Mouse (Mus musculus) layer of hippocampus, adult 2 months (tissue): ENCODE results near the gene Pparg. TPM values are rescaled to one million over a fixed set of nuclear protein-coding genes. Genes with fewer than 3 reads are reported as not detected.
A peak's percentile ranks its signal among the peaks of the same experiment; 100 is the strongest.

Experiments
- DNase-seq, 2 experiments: peaks; one replicate each; pipeline ENCODE4 v3.0.0; 2022; ENCODE audit warnings: low spot score in 2 of 2
- H3K27ac ChIP-seq: fragments of 200-600 bp; 2 replicates; pipeline ENCODE4 v1.8.1; 2022
- H3K4me3 ChIP-seq: fragments of 200-600 bp; 2 replicates; pipeline ENCODE4 v1.8.1; 2022; ENCODE audit warnings: mild to moderate bottlenecking
- CTCF ChIP-seq: fragments of 200-600 bp; conservative IDR thresholded peaks from 2 replicates; pipeline ENCODE4 v1.8.1; 2022; ENCODE audit warnings: antibody characterized with exemption, mild to moderate bottlenecking, moderate library complexity
- total RNA-seq, 2 experiments: library from RNA; stranded (reverse); gene quantifications; 2 replicates each; pipeline ENCODE4 v1.2.3; 2021

Pparg gene
- total RNA-seq, 2 experiments from 2014 or later, result 2.8 to 3.0 TPM

DNA sequence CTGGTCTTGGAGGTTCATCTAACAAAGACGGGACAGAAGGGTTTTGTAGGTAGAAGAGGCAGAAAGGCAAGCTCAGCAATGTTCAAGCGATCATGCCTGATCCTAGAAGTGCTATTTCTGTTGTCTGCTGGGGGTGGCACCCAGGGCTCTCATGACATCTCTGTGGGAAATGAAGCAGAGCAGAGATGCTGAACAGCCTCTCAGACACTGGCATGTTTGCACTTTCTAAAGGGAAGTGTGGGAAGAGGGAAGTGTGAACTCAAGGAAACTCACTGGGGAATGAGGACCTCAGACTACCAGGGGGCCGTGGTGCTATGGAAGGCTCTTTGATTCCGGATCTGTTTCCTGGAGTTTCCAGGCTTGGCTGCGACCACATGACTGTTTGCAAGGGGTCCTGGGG, 144.2 kb downstream of the Pparg start:
- Histone ChIP-seq H3K4me3 (no peak overlapping the region), H3K27ac (no peak overlapping the region)
- DNase-seq, result no peak
- TF ChIP-seq CTCF, result no peak

DNA sequence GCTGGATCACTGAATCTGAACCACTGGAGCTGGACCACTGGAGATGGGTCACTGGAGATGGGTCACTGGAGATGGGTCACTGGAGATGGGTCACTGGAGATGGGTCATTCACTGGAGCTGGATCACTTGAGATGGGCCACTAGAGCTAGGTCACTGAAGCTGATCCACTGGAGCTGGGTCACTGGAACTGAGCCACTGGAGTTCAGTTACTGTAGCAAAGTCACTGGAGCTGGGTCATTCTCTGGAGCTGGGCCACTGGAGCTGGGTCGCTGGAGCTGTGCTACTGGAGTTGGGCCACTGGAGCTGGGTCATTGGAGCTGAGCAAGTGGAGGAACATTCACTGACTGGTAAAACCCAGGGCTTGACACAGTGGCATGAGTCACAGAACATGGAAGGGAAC, 145.7 kb downstream of the Pparg start:
- Histone ChIP-seq H3K27ac (no peak overlapping the region), H3K4me3 (no peak overlapping the region)
- no peak for DNase-seq
- no peak for TF ChIP-seq CTCF

DNA sequence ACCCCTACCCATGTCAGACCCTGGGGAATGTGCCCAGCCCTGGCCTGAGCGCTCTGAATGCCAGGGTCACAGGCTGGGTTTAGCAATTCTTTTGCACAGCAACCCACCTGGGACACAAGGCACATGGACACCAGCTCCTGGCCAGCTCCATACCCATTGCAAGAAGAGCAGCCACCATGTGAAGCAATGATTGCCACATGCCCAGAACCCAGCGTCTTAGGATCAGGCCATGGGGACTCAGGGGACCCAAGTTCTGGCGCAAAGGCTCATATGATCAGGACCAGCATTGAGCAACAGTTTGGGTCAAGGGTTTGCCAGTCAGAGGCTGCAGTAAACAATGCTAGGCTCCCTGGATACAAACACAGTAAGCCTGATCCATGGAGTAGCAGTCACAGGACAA, 150.7 kb downstream of the Pparg start:
- TF ChIP-seq CTCF, result no peak
- Histone ChIP-seq H3K27ac (no peak overlapping the region), H3K4me3 (no peak overlapping the region)
- DNase-seq, result no peak

DNA sequence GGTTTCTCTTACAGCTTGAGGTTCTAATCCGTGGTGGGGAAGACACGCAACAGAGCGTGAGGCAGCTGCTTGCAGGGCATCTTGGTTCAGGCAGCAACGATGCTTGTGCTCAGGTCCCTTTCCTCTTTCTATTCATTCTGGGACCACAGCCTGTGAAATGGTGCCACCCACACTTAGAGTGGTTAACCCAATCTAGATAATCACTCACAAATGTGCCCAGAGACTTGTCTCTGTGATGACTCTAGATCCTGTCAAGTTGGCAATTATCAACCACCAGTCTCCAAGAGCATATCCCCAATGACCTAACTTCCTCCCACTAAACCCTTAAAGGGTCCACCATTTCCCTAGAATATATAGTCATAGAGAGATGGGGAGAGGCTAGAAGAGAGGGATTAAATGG, 152.5 kb downstream of the Pparg start:
- H3K27ac ChIP-seq, result no peak overlapping the region
- TF ChIP-seq CTCF, result no peak
- H3K4me3 ChIP-seq, result no peak overlapping the region
- no peak for DNase-seq

DNA sequence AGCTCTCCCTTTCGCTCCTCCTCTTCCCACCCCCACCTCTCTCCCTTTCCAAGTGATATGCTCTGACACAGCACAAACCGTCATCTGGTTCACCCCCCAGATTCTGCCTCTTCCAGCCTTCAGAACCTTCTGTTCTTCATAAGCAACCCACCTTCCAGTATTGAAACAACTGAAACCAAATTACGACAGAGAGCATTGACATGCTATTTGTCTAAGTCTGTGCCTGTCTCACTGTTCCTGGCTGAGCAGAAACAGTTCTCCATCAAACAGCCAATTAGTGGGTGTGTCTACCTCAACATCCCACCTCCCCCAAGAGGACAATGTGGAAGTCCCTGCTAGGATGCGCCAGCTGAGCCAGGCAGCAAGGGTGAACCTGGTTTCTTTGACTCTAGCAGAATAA, 157.2 kb downstream of the Pparg start:
- peak; percentile 51 to 72 for DNase-seq
- no peak for TF ChIP-seq CTCF

DNA sequence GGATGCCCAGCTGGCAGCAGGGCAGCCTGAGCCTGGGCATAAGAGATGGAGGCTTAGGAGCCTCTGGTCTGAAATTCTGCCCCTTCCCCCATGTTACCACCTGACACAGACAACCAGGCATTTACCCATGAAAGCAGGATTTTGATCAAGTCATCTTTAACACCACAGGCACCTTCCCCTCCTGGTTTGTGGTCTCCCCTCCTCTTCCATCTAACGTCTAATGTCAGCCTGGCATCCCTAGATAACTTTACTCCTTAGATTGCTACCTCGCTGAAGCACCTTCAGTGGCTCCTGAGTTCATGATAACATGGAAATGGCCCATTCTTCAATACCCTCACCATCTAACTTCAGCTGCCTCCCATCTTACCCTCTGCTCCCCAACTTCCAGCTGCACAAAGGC, 157.6 kb downstream of the Pparg start:
- TF ChIP-seq CTCF, result no peak
- no peak for DNase-seq
- Histone ChIP-seq H3K27ac (peak overlapping the region; percentile 86), H3K4me3 (no peak overlapping the region)

More for the DNA sequence above, 157.2 kb downstream of the Pparg start:
- Histone ChIP-seq H3K4me3 (no peak overlapping the region), H3K27ac (peak overlapping the region; percentile 86)

DNA sequence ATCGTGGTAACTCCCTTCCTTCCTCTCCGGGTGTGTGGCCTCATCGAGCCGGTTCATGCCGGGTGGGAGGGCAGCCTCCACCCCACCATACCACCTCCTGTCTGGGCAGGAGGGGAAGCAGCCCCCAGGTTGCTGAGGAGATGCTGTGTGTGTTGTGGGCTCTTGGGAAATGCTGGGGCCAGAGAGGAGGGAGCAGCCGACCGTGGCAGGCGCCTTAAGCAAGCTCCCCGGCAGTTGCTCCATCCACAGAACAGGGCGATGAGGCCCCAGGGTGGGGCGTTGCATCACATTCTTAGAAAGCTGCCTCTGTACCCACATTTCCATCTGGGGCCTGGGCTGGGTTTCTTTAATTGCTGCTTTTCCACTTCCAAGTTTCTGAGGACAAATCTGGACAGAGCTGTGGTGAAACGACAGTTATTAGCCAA, 158.5 kb downstream of the Pparg start:
- Histone ChIP-seq H3K4me3 (no peak overlapping the region), H3K27ac (peak overlapping the region; percentile 86; the same call in 1 of the 2 replicates)
- DNase-seq, result no peak
- no peak for TF ChIP-seq CTCF

DNA sequence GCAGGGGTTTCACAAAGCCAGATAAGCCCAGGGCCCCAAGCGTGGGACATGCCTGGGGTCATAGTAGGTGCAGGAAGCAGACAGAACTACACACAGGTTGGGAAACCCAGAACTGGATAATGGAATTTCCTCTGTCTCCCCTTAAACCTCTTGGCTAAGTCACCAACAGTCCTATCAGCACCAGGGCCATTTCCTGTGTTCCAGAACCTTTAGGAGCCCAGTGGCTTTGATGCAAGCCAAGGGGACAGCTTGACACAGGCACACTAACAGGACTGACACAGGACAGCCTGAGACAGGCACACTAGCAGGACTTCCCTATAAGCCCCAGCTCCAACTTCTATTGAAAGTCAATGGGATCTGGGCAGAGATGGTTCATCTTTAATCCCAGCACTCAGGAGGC, 161.2 kb downstream of the Pparg start:
- no peak overlapping the region for H3K27ac ChIP-seq
- TF ChIP-seq CTCF, result no peak
- no peak overlapping the region for H3K4me3 ChIP-seq
- no peak for DNase-seq

DNA sequence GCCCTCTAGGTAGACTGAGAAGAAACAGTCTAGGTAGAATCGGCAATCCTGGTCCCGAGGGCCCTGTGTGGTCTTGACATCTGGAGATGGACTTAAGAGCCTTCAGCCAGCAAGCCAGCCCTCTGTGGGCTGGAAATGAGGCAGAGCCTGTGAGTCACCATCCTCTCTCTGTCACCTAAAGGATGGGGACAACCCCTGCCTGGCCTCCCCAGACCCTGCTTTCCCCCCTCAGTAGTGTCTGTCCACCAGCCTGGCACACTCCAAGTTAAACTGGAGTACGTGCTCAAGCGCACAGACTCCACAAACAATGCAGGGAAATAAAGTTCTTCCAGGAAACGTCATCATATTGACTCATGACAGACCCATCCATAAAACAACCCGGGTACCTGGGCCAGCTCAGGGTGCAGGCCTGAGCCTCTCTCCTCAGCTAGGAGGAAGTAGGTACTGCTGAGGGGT, 162.0 kb downstream of the Pparg start:
- TF ChIP-seq CTCF, result no peak
- no peak for DNase-seq
- Histone ChIP-seq H3K27ac (peak overlapping the region; percentile 65; the same call in 1 of the 2 replicates), H3K4me3 (no peak overlapping the region)

DNA sequence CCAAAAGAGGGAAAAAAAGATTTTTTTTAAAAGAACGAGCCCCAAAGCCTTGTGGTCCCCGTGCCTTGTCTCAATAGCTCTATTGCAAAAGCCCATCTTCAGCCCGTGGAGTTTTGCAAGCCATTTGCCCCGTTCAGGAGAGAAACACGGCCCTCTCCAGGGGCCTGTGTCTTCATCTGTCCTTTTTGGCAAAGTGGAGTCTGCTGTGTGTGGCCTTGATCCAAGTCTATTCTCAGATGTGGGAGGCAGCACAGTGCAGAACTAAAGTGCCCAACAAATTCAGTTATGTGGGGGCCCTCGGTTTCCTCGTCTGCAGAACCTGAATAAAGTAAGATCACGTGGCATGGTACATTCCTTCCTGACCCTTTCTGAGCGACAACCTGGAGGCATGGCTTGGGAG, 162.4 kb downstream of the Pparg start:
- no peak for TF ChIP-seq CTCF
- DNase-seq, result peak; percentile 58 to 63
- H3K4me3 ChIP-seq, result no peak overlapping the region
- H3K27ac ChIP-seq, result peak overlapping the region; percentile 65

DNA sequence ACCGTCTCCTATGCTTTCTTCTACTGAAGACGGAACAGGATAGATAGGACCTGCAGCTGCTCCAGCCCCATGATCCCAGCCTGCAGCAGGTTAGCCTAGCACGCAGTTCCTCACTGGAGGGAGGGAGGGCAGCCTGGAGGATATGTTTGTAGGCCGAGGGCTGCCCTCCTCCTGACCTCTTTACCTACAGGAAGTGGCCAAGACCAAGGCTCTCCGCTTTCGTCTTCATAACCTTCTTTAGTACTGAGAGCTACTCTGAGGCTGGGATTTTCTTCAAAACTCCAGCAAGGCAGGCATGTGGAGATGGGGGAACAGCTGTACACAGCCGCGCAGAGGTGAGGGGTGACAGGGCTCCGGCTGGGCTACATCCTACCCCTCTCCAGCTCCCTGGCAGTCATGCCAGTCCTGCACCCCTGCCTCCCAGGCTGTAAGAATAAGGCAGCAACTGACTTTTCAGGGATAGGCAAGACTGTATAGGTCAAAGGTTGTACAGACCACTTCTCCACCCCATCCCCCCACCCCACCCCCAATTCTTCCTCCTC, 163.8 kb downstream of the Pparg start:
- no peak for DNase-seq
- Histone ChIP-seq H3K4me3 (no peak overlapping the region), H3K27ac (no peak overlapping the region)
- TF ChIP-seq CTCF, result no peak

DNA sequence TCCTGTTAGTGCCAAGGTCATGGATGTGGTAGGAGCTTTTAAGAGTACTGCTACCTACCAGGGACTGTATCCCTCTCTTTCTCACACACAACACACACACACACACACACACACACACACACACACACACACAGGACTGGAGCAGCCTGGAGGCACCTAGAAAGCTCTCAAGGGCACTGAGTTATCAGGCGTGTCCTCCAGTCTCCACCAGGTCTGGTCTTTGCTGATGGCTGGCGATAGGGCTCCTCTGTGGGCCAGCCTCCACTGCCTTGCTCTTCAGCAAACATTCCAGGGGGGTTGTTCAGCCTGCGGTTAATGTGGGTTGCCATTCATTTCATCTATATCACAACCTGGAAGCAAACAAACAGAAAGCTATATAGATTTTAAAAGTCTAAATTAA, 166.7 kb downstream of the Pparg start:
- Histone ChIP-seq H3K4me3 (no peak overlapping the region), H3K27ac (no peak overlapping the region)
- DNase-seq, result no peak
- no peak for TF ChIP-seq CTCF

DNA sequence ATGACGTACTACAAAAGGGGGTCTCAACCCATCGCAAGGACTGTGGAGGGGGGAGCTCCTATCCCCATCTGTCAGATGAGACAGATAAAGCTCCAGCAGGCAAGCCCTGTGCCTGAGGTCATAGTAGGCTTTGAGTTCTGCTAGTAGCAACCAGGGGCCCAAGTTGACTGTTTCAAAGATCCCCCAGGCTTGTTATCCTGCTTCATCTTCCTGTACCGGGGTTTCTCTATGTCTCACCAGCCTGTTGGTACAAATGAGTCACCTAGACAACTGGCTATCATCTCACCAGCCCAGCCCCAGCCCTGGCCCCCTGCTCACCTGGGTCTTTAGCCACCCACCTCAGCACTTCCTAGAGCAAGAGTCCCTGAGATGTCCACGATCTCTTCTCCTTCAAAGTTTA, 167.6 kb downstream of the Pparg start:
- TF ChIP-seq CTCF, result no peak
- no peak overlapping the region for H3K4me3 ChIP-seq
- no peak overlapping the region for H3K27ac ChIP-seq
- no peak for DNase-seq

DNA sequence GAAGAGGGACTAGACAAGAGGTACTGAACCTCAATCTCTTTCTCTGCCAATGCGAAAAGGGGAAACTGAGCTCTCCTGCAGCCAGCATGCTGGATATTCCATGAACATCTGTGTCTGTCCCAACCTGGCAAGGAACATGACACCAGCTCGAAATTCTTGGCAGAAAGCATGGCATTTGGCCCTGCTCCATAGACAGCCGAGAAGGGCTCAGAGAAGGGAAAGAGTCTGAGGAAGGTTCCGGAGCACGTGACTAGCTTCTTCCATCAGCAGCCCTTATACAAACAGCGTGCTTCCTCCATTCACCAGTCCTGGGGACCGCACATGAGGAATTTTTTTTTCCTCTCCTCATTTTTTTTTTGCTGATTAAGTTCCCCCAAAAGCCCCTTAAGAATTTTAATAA, 173.9 kb downstream of the Pparg start:
- DNase-seq, result peak in 1 of 2 experiments; percentile 23
- TF ChIP-seq CTCF, result no peak
- 0 out of 2 replicates have a peak overlapping the region, but pooled peaks have one; percentile 28 for H3K27ac ChIP-seq
- no peak overlapping the region for H3K4me3 ChIP-seq
